Mouse (Mus musculus) bone marrow macrophage, adult 2 months (primary cell): ENCODE measurements around the gene Grip1.

Source experiments
- CTCF ChIP-seq: IDR thresholded peaks from 2 replicates; pipeline ENCODE4 v1.5.1; 2012; ENCODE audit warnings: low read depth, mild to moderate bottlenecking, low read length, moderate library complexity
- POLR2A ChIP-seq: IDR thresholded peaks from 2 replicates; pipeline ENCODE4 v1.6.1; 2012; ENCODE audit warnings: mild to moderate bottlenecking, low read depth, low read length, borderline replicate concordance

DNA sequence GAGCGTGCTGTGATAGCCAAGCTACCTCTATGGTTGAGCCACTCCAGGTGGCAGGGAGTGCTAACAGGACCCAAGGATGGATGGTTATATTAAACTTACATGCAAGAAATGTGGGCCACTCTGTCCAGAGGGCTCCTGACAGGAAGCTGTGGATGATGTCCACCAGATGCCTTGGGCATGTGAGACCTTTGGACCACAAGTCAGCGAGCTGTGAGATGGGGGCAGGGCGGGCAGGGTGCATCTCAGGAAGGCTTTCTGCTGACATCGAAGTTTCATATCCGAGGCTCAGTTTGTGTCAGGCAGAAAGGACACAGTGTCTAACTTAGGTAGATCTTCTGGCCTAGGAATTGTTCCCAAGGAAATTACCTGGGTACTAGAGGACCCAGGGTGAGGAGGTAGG is 362.4 kb downstream of the Grip1 start:
- no peak for TF ChIP-seq CTCF
- TF ChIP-seq POLR2A, result no peak
